Mouse (Mus musculus) adrenal gland, adult 18-20 months (tissue): ENCODE data around the gene Clca3a2. TPM values are rescaled to one million over a fixed set of nuclear protein-coding genes. Genes with fewer than 3 reads are reported as not detected.
"Not testable (repeated sequence)": the region's sequence is repeated elsewhere in the genome, so short reads cannot be mapped to it uniquely, and the experiment has no call there.

Experiments
- DNase-seq, 2 experiments: peaks; one replicate each; pipeline ENCODE4 v3.0.0; 2021 to 2022; ENCODE audit warnings: low spot score in 2 of 2
- total RNA-seq, 2 experiments: library from RNA; stranded (reverse); gene quantifications; 1 replicate in 1 of 2; 2 replicates in 1 of 2; pipeline ENCODE4 v1.2.3; 2021

The Clca3a2 gene
- total RNA-seq, 2 experiments from 2014 or later = not detected

- not testable (repeated sequence) for DNase-seq
Observed at GRCm38 (mm10) chr3:144749062-144749963, 70.0 kb downstream of the Clca3a2 start.

- DNase-seq = not testable (repeated sequence)
Observed at GRCm38 (mm10) chr3:144747706-144748105, 71.6 kb downstream of the Clca3a2 start.

Other genes starting within 250 kb of the Clca3a2 start
- gene Hs2st1, start 249.3 kb downstream of the Clca3a2 start, total RNA-seq = 10 to 100 TPM; 13.9 to 14.7 TPM
- gene Selenof, start 249.2 kb downstream of the Clca3a2 start, total RNA-seq = 100 to 1,000 TPM; 324 to 336 TPM
- 100 to 1,000 TPM; 162 to 278 TPM for gene Sh3glb1, start 99.2 kb downstream of the Clca3a2 start, total RNA-seq
- 1 to 10 TPM in 1 of 2 experiments, under 1 TPM in 1; 0.77 to 2.4 TPM for gene Clca3a1, start 58.5 kb downstream of the Clca3a2 start, total RNA-seq
- not detected for gene Clca3b, start 29.9 kb upstream of the Clca3a2 start, total RNA-seq
- gene Clca4b, start 113.0 kb upstream of the Clca3a2 start, total RNA-seq = not detected
- gene Clca4a, start 155.6 kb upstream of the Clca3a2 start, total RNA-seq = not detected
- not detected for gene Clca1, start 213.3 kb upstream of the Clca3a2 start, total RNA-seq